Mouse (Mus musculus): Measurements from ENCODE around the gene Sppl3. TPM values are rescaled to one million over a fixed set of nuclear protein-coding genes. Genes with fewer than 3 reads are reported as not detected.

The Sppl3 gene
- polyA plus RNA-seq, 1 experiment = 112 TPM

DNA sequence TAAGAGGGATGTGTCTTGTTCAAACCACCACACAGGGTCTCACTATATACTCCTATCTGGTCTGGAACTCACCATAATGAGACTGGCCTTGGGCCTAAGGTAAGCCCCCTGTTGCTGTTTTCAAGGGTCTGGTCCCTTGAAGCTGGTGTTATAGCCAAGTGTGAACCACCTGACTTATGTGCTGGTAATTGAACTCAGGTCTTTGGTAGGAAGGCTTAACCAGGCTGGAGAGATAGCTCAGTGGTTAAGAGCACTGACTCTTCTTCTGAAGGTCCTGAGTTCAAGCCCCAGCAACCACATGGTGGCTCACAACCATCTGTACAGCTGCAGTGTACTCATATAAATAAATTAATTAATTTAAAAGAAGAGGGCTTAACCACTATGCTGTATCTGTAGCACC is 34.0 kb upstream of the Sppl3 start:
- Histone ChIP-seq H3K4me3 (ENCODE audit: control insufficient read depth, insufficient read depth, low read length) (no peak overlapping the region), H3K36me3 (ENCODE audit: control insufficient read depth, insufficient read depth, low read length) (no peaks in the 10 kb centered on the region), H3K4me1 (replicated peaks; ENCODE audit: control insufficient read depth, insufficient read depth, low read length) (peaks cover 11% of the 10 kb centered on the region), H3K27me3 (ENCODE audit: control insufficient read depth, insufficient read depth, low read length) (no peaks in the 10 kb centered on the region), H3K27ac (ENCODE audit: control insufficient read depth, insufficient read depth, low read length) (no peak overlapping the region)
- TF ChIP-seq POLR2A (IDR thresholded peaks at IDR 0.05; ENCODE audit: control insufficient read depth, extremely low read depth, insufficient read depth, low read length, poor library complexity) (no peak), CTCF (IDR thresholded peaks at IDR 0.05; ENCODE audit: borderline replicate concordance, control insufficient read depth, extremely low read depth, insufficient read depth, low read length, poor library complexity) (no peak)
- DNase-seq = no peak

DNA sequence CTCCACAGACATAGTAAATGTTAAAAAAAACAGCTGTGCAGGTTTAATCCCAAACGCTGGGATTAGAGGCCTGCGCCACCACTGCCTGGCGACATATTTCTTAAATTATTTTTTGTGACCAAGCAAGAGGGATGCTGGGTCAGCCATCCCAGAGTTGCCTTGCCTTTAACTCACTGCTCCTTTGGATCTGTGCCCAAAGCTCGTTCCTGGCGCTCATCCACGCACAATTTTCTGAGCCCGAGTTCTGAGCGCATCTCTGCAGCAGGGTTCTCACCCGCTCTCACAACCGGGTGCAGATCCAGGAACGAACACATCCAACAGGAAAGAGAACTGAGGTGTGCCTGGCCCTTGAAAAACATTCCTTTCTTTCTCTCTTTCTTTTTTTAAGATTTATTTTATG is 32.5 kb upstream of the Sppl3 start:
- Histone ChIP-seq H3K36me3 (ENCODE audit: control insufficient read depth, insufficient read depth, low read length) (no peaks in the 10 kb centered on the region), H3K27ac (ENCODE audit: control insufficient read depth, insufficient read depth, low read length) (no peak overlapping the region), H3K4me1 (replicated peaks; ENCODE audit: control insufficient read depth, insufficient read depth, low read length) (peaks cover 11% of the 10 kb centered on the region), H3K4me3 (ENCODE audit: control insufficient read depth, insufficient read depth, low read length) (no peak overlapping the region), H3K27me3 (ENCODE audit: control insufficient read depth, insufficient read depth, low read length) (no peaks in the 10 kb centered on the region)
- DNase-seq = no peak
- TF ChIP-seq CTCF (IDR thresholded peaks at IDR 0.05; ENCODE audit: borderline replicate concordance, control insufficient read depth, extremely low read depth, insufficient read depth, low read length, poor library complexity) (no peak), POLR2A (IDR thresholded peaks at IDR 0.05; ENCODE audit: control insufficient read depth, extremely low read depth, insufficient read depth, low read length, poor library complexity) (no peak)
- 81% methylated on average over 11 of the region's 11 CpGs for WGBS

DNA sequence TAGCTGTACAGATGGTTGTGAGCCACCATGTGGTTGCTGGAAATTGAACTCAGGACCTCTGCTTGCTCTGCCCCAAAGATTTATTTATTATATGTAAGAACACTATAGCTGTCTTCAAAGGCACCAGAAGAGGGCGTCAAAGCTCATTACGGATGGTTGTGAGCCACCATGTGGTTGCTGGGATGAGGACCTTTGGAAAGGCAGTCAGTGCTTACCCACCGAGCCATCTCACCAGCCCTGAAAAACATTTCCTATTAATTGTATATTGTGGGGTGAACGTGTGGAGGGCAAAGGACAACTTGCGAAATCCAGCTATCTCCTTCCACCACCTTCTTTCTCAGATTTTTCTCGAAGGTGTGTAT is 32.1 kb upstream of the Sppl3 start:
- Histone ChIP-seq H3K36me3 (ENCODE audit: control insufficient read depth, insufficient read depth, low read length) (no peaks in the 10 kb centered on the region), H3K4me3 (ENCODE audit: control insufficient read depth, insufficient read depth, low read length) (no peak overlapping the region), H3K4me1 (replicated peaks; ENCODE audit: control insufficient read depth, insufficient read depth, low read length) (peaks cover 11% of the 10 kb centered on the region), H3K27me3 (ENCODE audit: control insufficient read depth, insufficient read depth, low read length) (no peaks in the 10 kb centered on the region), H3K27ac (ENCODE audit: control insufficient read depth, insufficient read depth, low read length) (no peak overlapping the region)
- DNase-seq = no peak
- TF ChIP-seq POLR2A (IDR thresholded peaks at IDR 0.05; ENCODE audit: control insufficient read depth, extremely low read depth, insufficient read depth, low read length, poor library complexity) (no peak), CTCF (IDR thresholded peaks at IDR 0.05; ENCODE audit: borderline replicate concordance, control insufficient read depth, extremely low read depth, insufficient read depth, low read length, poor library complexity) (no peak)
- 4% methylated on average over 6 of the region's 6 CpGs for WGBS

DNA sequence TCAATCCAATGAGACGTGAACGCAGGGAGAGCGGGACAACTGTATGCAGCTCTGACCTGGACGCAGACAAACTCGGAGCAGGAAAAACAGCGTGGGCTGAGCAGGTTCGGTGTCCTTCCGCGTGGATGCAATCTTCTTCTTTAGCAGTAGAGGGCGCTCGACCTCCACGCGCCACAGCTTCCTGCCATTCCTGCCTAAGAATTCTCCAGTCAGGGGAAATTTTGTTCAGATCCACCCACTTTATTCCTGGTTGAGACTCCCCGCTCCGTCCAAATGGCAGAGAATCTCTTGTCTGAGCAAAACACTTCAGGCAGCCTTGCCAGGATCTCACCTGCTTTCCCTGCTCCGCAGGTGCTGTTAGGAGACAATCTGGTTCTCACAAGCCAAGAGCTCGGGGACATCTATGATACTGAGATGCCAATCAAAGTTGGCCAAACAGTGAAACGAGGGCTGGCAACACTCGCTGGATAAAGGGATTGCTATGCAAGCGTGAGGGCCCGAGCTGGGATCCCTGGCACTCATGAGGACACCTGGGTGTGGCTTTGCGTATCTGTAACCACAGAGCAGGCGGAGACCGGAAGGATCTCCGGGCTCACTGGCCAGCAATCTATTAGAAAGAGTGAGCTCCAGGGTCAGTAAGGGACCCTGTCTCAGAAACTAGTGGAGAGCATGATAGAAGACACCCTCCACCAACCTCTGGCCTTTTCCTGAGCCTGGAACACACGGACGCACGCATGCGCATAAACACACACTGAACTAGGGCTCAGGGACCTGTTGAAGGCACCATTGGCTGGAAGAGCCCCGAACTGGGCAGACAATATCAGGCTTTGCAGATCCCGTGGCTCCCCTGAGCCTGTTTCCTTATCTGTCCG is 31.5 kb upstream of the Sppl3 start:
- Histone ChIP-seq H3K27me3 (ENCODE audit: control insufficient read depth, insufficient read depth, low read length) (no peaks in the 10 kb centered on the region), H3K4me3 (ENCODE audit: control insufficient read depth, insufficient read depth, low read length) (peak overlapping the region; percentile 47), H3K36me3 (ENCODE audit: control insufficient read depth, insufficient read depth, low read length) (no peaks in the 10 kb centered on the region), H3K27ac (ENCODE audit: control insufficient read depth, insufficient read depth, low read length) (no peak overlapping the region), H3K4me1 (replicated peaks; ENCODE audit: control insufficient read depth, insufficient read depth, low read length) (peaks cover 11% of the 10 kb centered on the region)
- WGBS = 7% methylated on average over 32 of the region's 32 CpGs
- no peak for TF ChIP-seq POLR2A (IDR thresholded peaks at IDR 0.05; ENCODE audit: control insufficient read depth, extremely low read depth, insufficient read depth, low read length, poor library complexity)
- peak; percentile 88 for TF ChIP-seq CTCF (IDR thresholded peaks at IDR 0.05; ENCODE audit: borderline replicate concordance, control insufficient read depth, extremely low read depth, insufficient read depth, low read length, poor library complexity)
- DNase-seq = peak; percentile 65

DNA sequence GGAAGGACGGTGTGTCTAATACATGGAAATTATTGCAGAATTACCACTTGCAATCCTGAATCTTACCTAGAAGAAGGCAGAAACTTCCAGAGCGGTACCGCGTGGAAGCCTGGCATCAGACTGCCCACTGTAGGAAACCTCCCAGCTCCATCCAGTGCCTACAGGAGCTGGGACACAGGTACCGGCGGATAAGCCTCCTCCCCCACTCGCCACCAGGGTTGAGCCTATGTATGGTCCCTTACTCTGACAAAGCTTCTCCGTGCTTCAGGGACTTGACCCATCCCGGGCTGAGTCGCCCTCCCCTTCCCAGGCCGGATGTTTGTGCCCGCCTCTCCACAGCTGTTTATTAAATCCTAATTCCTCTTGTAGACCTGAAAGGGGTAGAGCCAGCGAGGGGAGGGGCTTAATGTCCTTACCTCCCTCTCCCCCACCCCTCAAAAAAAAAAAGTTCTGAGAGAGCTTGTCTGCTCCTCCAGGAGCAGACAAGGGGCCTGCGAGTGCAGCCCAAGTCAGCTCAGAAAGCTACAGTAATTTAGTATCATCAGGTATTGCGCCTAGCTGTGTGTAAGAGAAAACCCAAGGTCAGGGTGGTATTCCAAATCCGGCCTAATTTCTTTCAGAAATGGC is 30.7 kb upstream of the Sppl3 start:
- Histone ChIP-seq H3K27me3 (ENCODE audit: control insufficient read depth, insufficient read depth, low read length) (no peaks in the 10 kb centered on the region), H3K4me3 (ENCODE audit: control insufficient read depth, insufficient read depth, low read length) (no peak overlapping the region), H3K4me1 (replicated peaks; ENCODE audit: control insufficient read depth, insufficient read depth, low read length) (peaks cover 11% of the 10 kb centered on the region), H3K27ac (ENCODE audit: control insufficient read depth, insufficient read depth, low read length) (no peak overlapping the region), H3K36me3 (ENCODE audit: control insufficient read depth, insufficient read depth, low read length) (no peaks in the 10 kb centered on the region)
- DNase-seq = no peak
- WGBS = 72% methylated on average over 16 of the region's 16 CpGs
- TF ChIP-seq POLR2A (IDR thresholded peaks at IDR 0.05; ENCODE audit: control insufficient read depth, extremely low read depth, insufficient read depth, low read length, poor library complexity) (no peak), CTCF (IDR thresholded peaks at IDR 0.05; ENCODE audit: borderline replicate concordance, control insufficient read depth, extremely low read depth, insufficient read depth, low read length, poor library complexity) (no peak)

DNA sequence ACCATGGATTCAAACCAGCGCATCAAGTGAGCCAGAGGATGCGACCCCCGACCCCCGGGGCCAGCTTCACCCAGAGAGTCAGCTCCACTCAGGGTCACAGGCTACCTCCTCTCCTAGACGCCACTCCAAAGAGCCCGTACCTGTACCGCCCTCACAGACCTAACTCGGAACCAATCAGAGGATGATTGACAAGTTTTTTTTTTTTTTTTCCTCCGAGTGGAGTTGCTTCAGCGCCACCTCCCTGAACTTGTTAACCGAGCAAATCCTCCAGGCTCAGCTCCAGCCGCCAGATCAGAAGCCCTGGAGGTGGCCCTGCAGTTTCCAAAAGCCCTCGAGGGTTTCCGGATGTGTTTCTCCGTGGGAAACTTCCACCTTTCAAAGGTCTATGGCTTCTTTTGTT is 28.9 kb upstream of the Sppl3 start:
- TF ChIP-seq CTCF (IDR thresholded peaks at IDR 0.05; ENCODE audit: borderline replicate concordance, control insufficient read depth, extremely low read depth, insufficient read depth, low read length, poor library complexity) (no peak), POLR2A (IDR thresholded peaks at IDR 0.05; ENCODE audit: control insufficient read depth, extremely low read depth, insufficient read depth, low read length, poor library complexity) (no peak)
- peaks cover 11% of the 10 kb centered on the region for H3K4me1 ChIP-seq (replicated peaks; ENCODE audit: control insufficient read depth, insufficient read depth, low read length)
- WGBS = 81% methylated on average over 15 of the region's 15 CpGs
- H3K27ac ChIP-seq (ENCODE audit: control insufficient read depth, insufficient read depth, low read length) = no peak overlapping the region
- H3K27me3 ChIP-seq (ENCODE audit: control insufficient read depth, insufficient read depth, low read length) = no peaks in the 10 kb centered on the region
- H3K4me3 ChIP-seq (ENCODE audit: control insufficient read depth, insufficient read depth, low read length) = no peak overlapping the region
- no peaks in the 10 kb centered on the region for H3K36me3 ChIP-seq (ENCODE audit: control insufficient read depth, insufficient read depth, low read length)
- DNase-seq = no peak
